In the genomic region with DNA sequence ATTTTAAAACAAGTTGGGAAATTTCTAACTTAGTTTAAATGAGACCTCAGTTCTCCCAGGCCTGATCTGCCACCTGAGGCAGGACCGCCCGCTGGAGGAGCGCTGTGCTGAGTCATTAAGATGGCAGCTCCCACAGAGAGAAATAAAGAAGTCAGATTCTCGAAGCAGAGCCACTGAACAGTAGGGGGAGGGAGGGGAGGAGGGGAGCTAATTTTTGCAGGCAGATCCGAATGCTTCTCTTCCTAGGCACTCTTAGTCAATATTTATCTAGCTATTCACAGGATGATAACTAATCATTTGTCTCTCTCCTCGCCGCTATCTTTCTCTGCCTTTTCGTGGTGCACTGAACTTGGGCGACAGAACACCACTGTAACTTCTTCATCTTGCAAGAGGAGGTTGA, we compare ENCODE assay signal across 12 mouse cellular contexts.
DNase-seq lines count a peak whose midpoint lies in the region; ATAC-seq and TF ChIP-seq lines count a peak whose summit lies in the region.
"Had no signal": no experiment of that assay in that cellular context is flagged by ENCODE, and none has a peak within 500 bp of the region (broad histone marks: within the 10 kb centered on the region; RNA-seq: fewer than 3 reads in every experiment).

No protein-coding gene starts in this region.

- WGBS in heart, embryonic 10.5 days: 10% methylated on average over 9 of the region's 9 CpGs
- 11% methylated on average over 9 of the region's 9 CpGs for WGBS in forebrain, postnatal 0 days
- WGBS in midbrain, embryonic 16.5 days: 5% methylated on average over 9 of the region's 9 CpGs
- WGBS in lung, adult 2 months: 51% methylated on average over 9 of the region's 9 CpGs

- TF ChIP-seq POLR2A in lung, adult 2 months (IDR thresholded peaks at IDR 0.05; ENCODE audit: borderline replicate concordance, extremely low read depth, low read depth, low read length): no peak

- in situ Hi-C loops in ES-E14 (cut with MboI; ENCODE audit: low sequenced_read_pairs in 2 of 2, unreplicated experiment in 2 of 2): no loop called here

- intact Hi-C loops in heart, postnatal 10 days (cut with DNase I): no loop called here

- no peak for DNase-seq in heart, embryonic 10.5 days (ENCODE audit: low spot score)
- DNase-seq in heart, postnatal 10 days: no peak
- DNase-seq in ES-E14 (ENCODE audit: low read depth, low spot score): no peak
- peak; percentile 12 for DNase-seq in forebrain, postnatal 0 days
- DNase-seq in lung, adult 2 months: no peak
- no peak for DNase-seq in layer of hippocampus, adult 8-10 months (ENCODE audit: low spot score in 2 of 2)
- DNase-seq: B cell, adult 2 months; lung, postnatal 36 days had no signal

- H3K9me3 ChIP-seq in heart, embryonic 10.5 days: no peaks in the 10 kb centered on the region
- no peaks in the 10 kb centered on the region for H3K9me3 ChIP-seq in ES-E14 (ENCODE audit: control insufficient read depth, insufficient read depth, low read depth, low read length)
- H3K9me3 ChIP-seq in forebrain, postnatal 0 days (ENCODE audit: low read length): no peaks in the 10 kb centered on the region
- H3K9me3 ChIP-seq in midbrain, embryonic 16.5 days (replicated peaks; ENCODE audit: control insufficient read depth, low read length, poor library complexity, severe bottlenecking): no peaks in the 10 kb centered on the region
- H3K9me3 ChIP-seq: embryonic facial prominence, embryonic 15.5 days had no signal

- H3K9ac ChIP-seq in ES-E14 (ENCODE audit: insufficient read depth, low read depth, low read length, poor library complexity, severe bottlenecking): peak overlapping the region; percentile 62; the same call in 1 of the 2 replicates
- no peak overlapping the region for H3K9ac ChIP-seq in forebrain, postnatal 0 days
- H3K9ac ChIP-seq in midbrain, embryonic 16.5 days (ENCODE audit: low read depth, low read length): 0 out of 2 replicates have a peak overlapping the region, but pooled peaks have one; percentile 21
- H3K9ac ChIP-seq: embryonic facial prominence, embryonic 15.5 days; limb, embryonic 13.5 days had no signal

- no peak overlapping the region for H3K4me2 ChIP-seq in forebrain, postnatal 0 days (ENCODE audit: low read depth)
- peak overlapping the region; percentile 10; the same call in 1 of the 2 replicates for H3K4me2 ChIP-seq in midbrain, embryonic 16.5 days (ENCODE audit: low read length)
- H3K4me2 ChIP-seq: embryonic facial prominence, embryonic 15.5 days; limb, embryonic 13.5 days had no signal

- no peak; the same call in 1 of the 2 replicates for TF ChIP-seq CTCF in forebrain, postnatal 0 days (IDR thresholded peaks at IDR 0.05; ENCODE audit: low read depth)
- no peak for TF ChIP-seq CTCF in lung, adult 2 months (IDR thresholded peaks at IDR 0.05; ENCODE audit: insufficient read depth, low read length)

- no peaks in the 10 kb centered on the region for H3K27me3 ChIP-seq in heart, embryonic 10.5 days (ENCODE audit: insufficient read depth, poor library complexity, severe bottlenecking)
- H3K27me3 ChIP-seq in forebrain, postnatal 0 days (ENCODE audit: insufficient read depth, low read length): no peaks in the 10 kb centered on the region
- H3K27me3 ChIP-seq in midbrain, embryonic 16.5 days (ENCODE audit: control insufficient read depth, insufficient read depth, low read depth, low read length): no peaks in the 10 kb centered on the region
- H3K27me3 ChIP-seq: embryonic facial prominence, embryonic 15.5 days; limb, embryonic 13.5 days had no signal

- H3K4me1 ChIP-seq in heart, embryonic 10.5 days: peaks cover 12% of the 10 kb centered on the region; the same call in 1 of the 2 replicates
- H3K4me1 ChIP-seq in ES-E14 (ENCODE audit: control insufficient read depth in 2 of 2, insufficient read depth in 2 of 2, low read length in 2 of 2, poor library complexity in 1 of 2): peaks cover 4 to 5% of the 10 kb centered on the region in 2 experiments
- no peaks in the 10 kb centered on the region for H3K4me1 ChIP-seq in forebrain, postnatal 0 days (ENCODE audit: insufficient read depth)
- peaks cover 4% of the 10 kb centered on the region; the same call in 1 of the 2 replicates for H3K4me1 ChIP-seq in midbrain, embryonic 16.5 days (ENCODE audit: control insufficient read depth, insufficient read depth, low read length)
- H3K4me1 ChIP-seq in lung, adult 2 months (ENCODE audit: control insufficient read depth, insufficient read depth, low read length): no peaks in the 10 kb centered on the region; the same call in 1 of the 2 replicates
- H3K4me1 ChIP-seq: embryonic facial prominence, embryonic 15.5 days; limb, embryonic 13.5 days had no signal

- H3K4me3 ChIP-seq in heart, embryonic 10.5 days: peak overlapping the region; percentile 19; the same call in 1 of the 2 replicates
- peak overlapping the region; percentile 8 to 31; a peak in 2 of 4 replicates for H3K4me3 ChIP-seq in ES-E14 (ENCODE audit: insufficient read depth in 1 of 2, low read depth in 1 of 2, low read length in 2 of 2, poor library complexity in 1 of 2, severe bottlenecking in 1 of 2)
- no peak overlapping the region for H3K4me3 ChIP-seq in forebrain, postnatal 0 days (ENCODE audit: low read depth, low read length)
- H3K4me3 ChIP-seq in midbrain, embryonic 16.5 days (ENCODE audit: low read depth, low read length): no peak overlapping the region
- H3K4me3 ChIP-seq in lung, adult 2 months (replicated peaks; ENCODE audit: extremely low read depth, low read depth, low read length): no peak overlapping the region
- H3K4me3 ChIP-seq: embryonic facial prominence, embryonic 15.5 days; limb, embryonic 13.5 days had no signal

- no peaks in the 10 kb centered on the region for H3K36me3 ChIP-seq in heart, embryonic 10.5 days
- H3K36me3 ChIP-seq in ES-E14 (ENCODE audit: control insufficient read depth, insufficient read depth, low read length, poor library complexity, severe bottlenecking): peaks cover 2% of the 10 kb centered on the region; the same call in 1 of the 2 replicates
- H3K36me3 ChIP-seq in forebrain, postnatal 0 days (ENCODE audit: insufficient read depth): no peaks in the 10 kb centered on the region
- no peaks in the 10 kb centered on the region for H3K36me3 ChIP-seq in midbrain, embryonic 16.5 days (ENCODE audit: control insufficient read depth, insufficient read depth, low read length)
- H3K36me3 ChIP-seq: embryonic facial prominence, embryonic 15.5 days; limb, embryonic 13.5 days had no signal

- ATAC-seq in forebrain, postnatal 0 days: peak; percentile 55; the same call in 1 of the 2 replicates
- no peak for ATAC-seq in midbrain, embryonic 16.5 days
- no peak for ATAC-seq in megakaryocyte-erythroid progenitor cell, adult 5-6 weeks (replicated peaks; ENCODE audit: low FRiP score, low TSS enrichment, poor library complexity, severe bottlenecking)

- 0 out of 2 replicates have a peak overlapping the region, but pooled peaks have one; percentile 16 for H3K27ac ChIP-seq in heart, embryonic 10.5 days
- peak overlapping the region; percentile 94; the same call in 1 of the 2 replicates for H3K27ac ChIP-seq in ES-E14 (ENCODE audit: insufficient read depth, low read depth, low read length, poor library complexity, severe bottlenecking)
- H3K27ac ChIP-seq in forebrain, postnatal 0 days (ENCODE audit: low read depth, low read length): no peak overlapping the region
- H3K27ac ChIP-seq in midbrain, embryonic 16.5 days (ENCODE audit: low read length): no peak overlapping the region
- H3K27ac ChIP-seq: embryonic facial prominence, embryonic 15.5 days; limb, embryonic 13.5 days had no signal

TF ChIP-seq in ES-E14, 5 proteins besides CTCF, POLR2A, EP300 and RAD21:
- TF ChIP-seq ZC3H11A (IDR thresholded peaks at IDR 0.05; ENCODE audit: borderline replicate concordance, low read depth, low read length): no peak
- TF ChIP-seq HCFC1 (IDR thresholded peaks at IDR 0.05; ENCODE audit: borderline replicate concordance, insufficient read depth, low read length): no peak
- no peak for TF ChIP-seq ZNF384 (IDR thresholded peaks at IDR 0.05; ENCODE audit: low read depth, low read length)
- TF ChIP-seq MAFK (IDR thresholded peaks at IDR 0.05; ENCODE audit: insufficient read depth, low read depth, low read length): peak; percentile 95
- TF ChIP-seq CHD2 (IDR thresholded peaks at IDR 0.05; ENCODE audit: low read depth, low read length): no peak

Comparison
In these comparisons a context has a peak if more than half of its experiments do, and no peak if none do; other contexts are left out.
1. H3K27ac ChIP-seq: peak in heart, embryonic 10.5 days (single experiment) and ES-E14 (single experiment); none in forebrain, postnatal 0 days (single experiment) and midbrain, embryonic 16.5 days (single experiment).
2. H3K4me3 ChIP-seq: peak in heart, embryonic 10.5 days (single experiment) and ES-E14 (2 of 2); none in forebrain, postnatal 0 days (single experiment), midbrain, embryonic 16.5 days (single experiment) and lung, adult 2 months (single experiment).